Mouse (Mus musculus) c-Kit-positive CD71-positive TER-119-positive erythroid progenitor cells, embryonic 14.5 days (primary cell): ENCODE measurements at regions not wholly inside any gene's neighbourhood (a gene's known extent, or its start where the extent isn't known, plus 50 kb on each side); places are given as distances from the start of the nearest gene placed in this dataset.

Source experiments
- DNase-seq: peaks from one replicate; pipeline ENCODE4 v3.0.0-alpha.2; 2013; ENCODE audit warnings: low spot score

DNA sequence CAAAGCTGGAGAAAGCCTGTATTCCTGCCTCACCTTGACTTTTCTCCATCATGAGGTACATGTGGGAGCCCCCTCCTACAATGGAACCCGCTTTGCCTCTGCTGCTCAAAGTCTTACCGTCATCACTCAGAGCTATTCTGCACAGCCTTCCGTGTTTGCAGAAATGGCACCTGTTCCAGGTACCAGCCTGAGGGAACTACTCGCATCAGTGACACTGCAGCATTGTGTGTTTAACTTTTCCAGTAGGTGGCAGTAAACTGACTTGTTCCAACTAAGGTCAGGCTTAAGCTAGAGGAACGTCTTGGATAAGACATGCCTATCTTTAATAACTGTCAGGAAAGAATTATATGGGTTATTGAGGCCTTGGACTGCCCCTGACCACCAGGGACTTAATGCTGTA lies 71.4 kb downstream of the Fam173b start:
- no peak for DNase-seq

- DNase-seq, result no peak
Observed at GRCm38 (mm10) chr15:31676771-31677191, 75.1 kb downstream of the Fam173b start.

DNA sequence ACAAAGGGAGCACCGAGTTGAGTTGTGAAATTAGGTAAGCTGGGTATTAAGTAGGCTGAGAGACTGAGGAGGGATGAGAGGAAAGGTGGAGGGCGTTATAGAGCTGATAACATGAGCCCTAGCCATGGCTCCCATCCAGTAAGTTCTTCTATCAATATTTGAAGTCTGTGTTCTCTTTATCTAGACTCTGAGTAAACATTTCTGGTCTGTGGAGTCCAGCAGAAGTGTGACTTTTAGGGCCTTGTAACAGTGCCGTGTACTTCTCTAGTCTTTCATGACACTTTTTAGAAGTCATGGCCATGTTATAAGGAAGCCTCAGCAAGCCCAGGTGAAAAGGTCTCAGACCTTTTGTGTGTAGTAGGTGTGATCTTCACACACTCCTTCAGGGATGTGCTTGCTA lies 91.5 kb downstream of the Fam173b start:
- no peak for DNase-seq

DNA sequence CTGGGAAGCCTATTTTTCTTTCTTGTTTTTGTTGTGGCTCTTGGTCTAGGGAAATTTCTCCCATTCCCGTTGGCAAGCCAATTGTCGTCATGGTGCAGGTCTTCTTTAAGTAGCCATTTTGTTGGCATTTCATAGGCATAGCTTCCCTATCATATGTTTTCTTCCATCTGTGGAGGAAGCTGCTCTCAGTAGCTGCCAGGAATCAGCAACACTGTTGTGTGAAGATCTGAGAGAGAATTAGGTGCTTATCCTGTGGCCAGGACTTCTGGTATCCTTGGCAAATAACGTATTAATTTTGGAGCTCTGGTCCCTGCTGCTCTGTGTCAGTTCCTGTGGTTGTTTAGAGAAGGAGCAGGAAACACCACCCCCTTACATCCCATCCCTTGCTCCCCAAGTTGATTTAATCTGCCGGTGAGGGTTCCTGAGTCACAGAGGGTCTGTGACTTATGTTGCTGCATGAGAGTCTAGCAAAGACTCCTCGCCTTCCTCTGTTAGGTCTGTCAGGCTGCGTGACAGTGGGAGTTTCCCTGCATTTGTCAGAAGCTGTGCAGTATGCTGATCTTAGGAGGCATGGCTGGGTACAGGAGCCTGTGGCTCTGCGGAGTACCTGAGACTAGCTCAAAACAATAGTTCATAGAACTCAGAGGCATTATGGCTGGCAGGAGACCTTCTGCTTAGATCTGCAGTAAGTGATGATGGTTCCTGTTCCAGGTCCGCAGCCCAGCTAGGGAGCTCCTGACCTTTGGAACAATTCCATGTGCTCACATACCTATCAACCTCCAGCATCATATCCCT lies 93.4 kb downstream of the Fam173b start:
- no peak for DNase-seq

DNA sequence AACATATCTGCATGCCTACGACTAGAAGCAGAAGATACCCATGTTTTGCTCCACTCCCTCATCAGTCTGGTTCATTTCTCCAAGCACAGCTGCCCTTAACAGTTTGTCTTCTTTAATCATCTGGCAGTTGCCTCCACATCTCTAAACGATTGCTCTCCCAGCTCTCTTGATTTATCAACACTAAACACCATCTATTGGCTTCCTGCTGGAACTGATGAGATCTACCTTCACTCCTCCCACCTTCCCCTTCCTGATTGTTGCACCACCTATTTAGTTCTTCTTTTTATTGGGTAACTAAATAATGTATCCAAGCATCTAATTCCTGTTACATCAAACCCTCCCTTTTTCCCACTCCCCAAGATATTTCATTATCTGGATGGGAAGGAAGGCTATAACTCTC lies 101.7 kb downstream of the Fam173b start:
- DNase-seq, result no peak

DNA sequence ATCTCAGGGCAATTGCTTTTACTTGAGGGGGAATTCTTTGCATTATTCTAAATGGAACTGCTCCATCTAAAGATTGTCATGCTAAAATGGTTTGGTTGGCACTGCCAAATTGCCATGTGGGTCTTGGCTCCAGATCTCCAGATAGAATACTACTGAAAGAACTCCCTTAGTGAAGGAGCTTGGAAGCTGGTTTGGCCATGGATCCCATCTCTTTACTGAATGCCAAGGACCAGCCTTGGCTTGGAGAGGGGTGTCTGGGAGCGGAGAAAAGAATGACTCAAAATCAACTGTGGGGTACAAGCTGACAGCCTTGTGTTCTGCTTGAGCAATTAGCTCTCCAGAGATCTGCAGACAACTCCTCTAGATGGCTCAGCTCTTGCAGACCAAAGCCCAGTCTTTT lies 105.8 kb downstream of the Fam173b start:
- DNase-seq, result no peak

- no peak for DNase-seq
Observed at GRCm38 (mm10) chr15:31721019-31721418, 119.4 kb downstream of the Fam173b start.

- no peak for DNase-seq
Observed at GRCm38 (mm10) chr15:31722429-31722828, 120.8 kb downstream of the Fam173b start.

GRCm38 (mm10) chr15:31724252-31724651 lies 122.6 kb downstream of the Fam173b start:
- DNase-seq, result no peak

GRCm38 (mm10) chr15:31729133-31729532 lies 127.5 kb downstream of the Fam173b start:
- no peak for DNase-seq

GRCm38 (mm10) chr15:31741686-31742085 lies 140.0 kb downstream of the Fam173b start:
- DNase-seq, result no peak

GRCm38 (mm10) chr15:31744570-31744969 lies 142.9 kb downstream of the Fam173b start:
- no peak for DNase-seq

- DNase-seq, result no peak
Observed at GRCm38 (mm10) chr15:31752632-31753031, 151.0 kb downstream of the Fam173b start.

DNA sequence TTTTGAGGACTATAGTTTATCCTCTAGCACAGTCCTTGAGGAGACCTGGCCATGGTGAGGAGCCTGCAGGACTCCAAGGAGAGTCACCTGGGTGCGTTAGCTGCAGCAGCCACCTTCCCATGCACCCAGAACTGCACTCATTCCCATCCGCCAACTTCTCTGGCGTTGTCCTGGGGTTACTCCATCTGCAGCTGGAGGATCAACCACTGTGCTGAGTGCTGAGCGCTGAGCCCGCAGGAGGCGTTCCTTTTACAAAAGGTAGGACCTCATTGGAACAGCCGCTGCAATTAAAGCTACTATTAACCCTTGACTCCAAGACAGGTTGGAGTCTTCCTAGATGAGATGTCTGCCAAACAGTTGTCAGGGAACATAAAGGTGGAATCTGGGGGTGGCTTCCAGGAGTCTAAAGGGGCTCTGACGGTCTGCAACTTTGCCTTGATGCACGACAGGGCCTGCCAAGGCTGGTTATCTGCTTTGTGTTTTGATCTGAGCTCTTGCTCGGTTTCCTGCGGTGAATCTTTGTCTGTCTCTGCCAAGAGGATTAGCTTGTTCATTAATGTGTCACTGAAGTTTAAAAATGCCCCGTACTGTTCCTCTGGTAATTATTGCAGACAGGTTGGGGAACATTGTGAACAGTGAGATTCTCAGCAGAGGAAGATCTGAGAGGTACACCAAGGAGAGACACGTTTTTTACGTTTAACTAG lies 152.1 kb downstream of the Fam173b start:
- DNase-seq, result no peak

- no peak for DNase-seq
Observed at GRCm38 (mm10) chr15:31768959-31769844, 167.6 kb downstream of the Fam173b start.

DNA sequence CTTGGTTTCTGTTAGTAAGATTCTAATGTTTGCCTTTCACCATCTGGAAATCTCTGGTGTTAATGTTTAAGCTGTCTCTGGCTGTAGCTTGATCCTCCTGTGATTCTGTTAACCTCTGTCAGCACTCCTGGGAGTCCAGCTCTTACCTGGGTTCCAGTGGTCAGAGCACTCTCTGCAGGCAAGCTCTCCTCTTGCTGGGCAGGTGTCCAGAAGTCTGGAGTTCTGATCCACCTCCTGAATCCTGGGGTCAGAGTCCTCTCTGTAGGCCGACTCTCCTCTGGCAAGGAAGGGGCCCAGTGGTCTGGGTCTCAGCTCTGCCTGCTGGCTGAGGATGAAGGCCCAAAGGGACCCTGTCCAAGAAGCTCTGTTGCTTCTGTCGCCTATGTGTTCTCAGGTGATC lies 181.4 kb downstream of the Fam173b start:
- no peak for DNase-seq

- DNase-seq, result no peak
Observed at GRCm38 (mm10) chr15:31785022-31785421, 183.4 kb downstream of the Fam173b start.

- DNase-seq, result no peak
Observed at GRCm38 (mm10) chr15:31798863-31799262, 197.2 kb downstream of the Fam173b start.

DNA sequence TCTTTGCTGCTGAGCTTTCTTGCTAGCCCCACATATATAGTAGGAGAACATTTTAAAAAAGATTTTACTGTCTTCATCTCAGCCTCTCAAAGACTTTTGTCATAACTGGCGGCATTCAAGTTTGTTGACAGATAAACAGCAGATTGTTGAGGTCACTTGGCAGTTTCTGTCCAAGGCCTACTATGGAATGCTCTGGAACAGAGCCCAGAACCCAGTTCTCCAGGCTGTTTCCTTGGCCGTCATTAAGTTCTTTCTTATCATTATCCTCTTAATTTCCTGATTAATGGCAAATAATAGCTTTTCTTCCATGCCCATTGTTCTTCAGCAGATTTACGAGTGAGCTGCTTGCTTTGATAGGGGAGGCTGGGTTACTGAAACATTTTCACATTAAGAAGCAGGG lies 203.9 kb downstream of the Fam173b start:
- DNase-seq, result no peak

- DNase-seq, result no peak
Observed at GRCm38 (mm10) chr15:31815551-31815950, 213.9 kb downstream of the Fam173b start.

GRCm38 (mm10) chr15:31819219-31819618 lies 217.6 kb downstream of the Fam173b start:
- no peak for DNase-seq

- no peak for DNase-seq
Observed at GRCm38 (mm10) chr15:31827219-31827618, 225.6 kb downstream of the Fam173b start.

- no peak for DNase-seq
Observed at GRCm38 (mm10) chr15:31841519-31841918, 239.9 kb downstream of the Fam173b start.
